Mouse (Mus musculus) stomach, embryonic 16.5 days (tissue): Measurements from ENCODE around the gene Grid2ip. TPM values are rescaled to one million over a fixed set of nuclear protein-coding genes. Genes with fewer than 3 reads are reported as not detected.

Experiments
- ATAC-seq: fragments of 200-750 bp; cut with Nextera tagmentation; 2 replicates; pipeline ENCODE4 v1.8.0; 2017; ENCODE audit warnings: moderate number of reproducible peaks, moderate TSS enrichment; ENCODE audit not compliant: insufficient read depth, low FRiP score
- H3K27ac ChIP-seq: fragments of 300-500 bp; sonication (generic); 2 replicates; pipeline ENCODE4 v1.5.1; 2014; ENCODE audit warnings: low read length
- H3K27me3 ChIP-seq: fragments of 300-500 bp; sonication (generic); 2 replicates; pipeline ENCODE4 v1.6.1; 2014; ENCODE audit warnings: low read length, control low read depth, mixed read lengths; ENCODE audit not compliant: control insufficient read depth, insufficient read depth
- H3K36me3 ChIP-seq: fragments of 300-500 bp; sonication (generic); 2 replicates; pipeline ENCODE4 v1.6.1; 2014; ENCODE audit warnings: low read length; ENCODE audit not compliant: control insufficient read depth, insufficient read depth
- H3K4me1 ChIP-seq: fragments of 300-500 bp; sonication (generic); 2 replicates; pipeline ENCODE4 v1.6.1; 2014; ENCODE audit warnings: low read length, control low read depth, mixed read lengths; ENCODE audit not compliant: control insufficient read depth, insufficient read depth
- H3K4me2 ChIP-seq: fragments of 300-500 bp; sonication (generic); 2 replicates; pipeline ENCODE4 v1.6.1; 2014; ENCODE audit warnings: low read depth, low read length, mixed read lengths
- H3K4me3 ChIP-seq: fragments of 300-500 bp; sonication (generic); replicated peaks from 2 replicates; pipeline ENCODE4 v1.5.1; 2014; ENCODE audit warnings: mild to moderate bottlenecking, low read length
- H3K9ac ChIP-seq: fragments of 300-500 bp; sonication (generic); 2 replicates; pipeline ENCODE4 v1.6.1; 2014; ENCODE audit warnings: low read length
- H3K9me3 ChIP-seq: fragments of 300-500 bp; sonication (generic); replicated peaks from 2 replicates; pipeline ENCODE4 v1.6.1; 2016; ENCODE audit warnings: low read length, control low read depth; ENCODE audit not compliant: control insufficient read depth
- WGBS: fragments of 180-500 bp; shearing (Covaris S2); extraction: QIAGEN DNeasy Blood & Tissue Kit; methylation state at CpG from one replicate; pipeline ENCODE4 v1.1.7; 2014; 5-methylcytosine and 5-hydroxymethylcytosine counted together
- polyA plus RNA-seq: library from polyadenylated mRNA; unstranded; fragments of >200 nt; fragmentation: Nextera tagmentation; extraction: Ambion mirVana; gene quantifications from 2 replicates; pipeline ENCODE4 v1.2.1, GENCODE M21; 2015

The Grid2ip gene
- polyA plus RNA-seq, 1 experiment from 2014 or later: 2.9 TPM

- no peak for ATAC-seq
- 4% methylated on average over 27 of the region's 28 CpGs for WGBS
- no peak overlapping the region for H3K4me3 ChIP-seq
Observed at GRCm38 (mm10) chr5:143357564-143357963, 426 bp downstream of the Grid2ip start.

DNA sequence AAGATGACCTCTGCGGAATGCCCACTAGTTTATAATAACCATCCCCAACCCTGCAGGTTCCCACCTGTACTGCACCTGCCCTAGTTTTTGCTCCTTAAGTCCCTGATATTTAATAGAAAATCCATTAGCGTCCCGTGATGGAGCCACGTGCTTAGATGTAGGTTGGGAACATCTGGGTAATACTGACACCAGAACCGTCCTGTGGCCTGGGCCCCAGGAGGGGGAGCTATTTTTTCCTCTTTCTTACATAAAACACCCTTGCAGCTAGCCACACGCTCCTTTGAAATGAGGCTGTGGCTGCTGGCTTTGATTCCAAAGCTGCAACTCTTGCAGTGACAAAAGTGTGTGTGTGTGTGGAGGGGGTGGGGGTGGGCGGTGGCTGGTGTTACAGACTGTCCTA lies 2.1 kb downstream of the Grid2ip start:
- Histone ChIP-seq H3K9me3 (no peaks in the 10 kb centered on the region), H3K27ac (no peak overlapping the region), H3K36me3 (no peaks in the 10 kb centered on the region), H3K27me3 (peaks cover 18% of the 10 kb centered on the region), H3K4me2 (no peak overlapping the region), H3K9ac (no peak overlapping the region), H3K4me3 (no peak overlapping the region), H3K4me1 (peaks cover 6% of the 10 kb centered on the region; the same call in 1 of the 2 replicates)
- ATAC-seq: no peak
- WGBS: 34% methylated on average over 7 of the region's 7 CpGs

More at GRCm38 (mm10) chr5:143357564-143357963, 426 bp downstream of the Grid2ip start:
- Histone ChIP-seq H3K27ac (no peak overlapping the region), H3K27me3 (peaks cover 16% of the 10 kb centered on the region), H3K36me3 (no peaks in the 10 kb centered on the region), H3K9me3 (no peaks in the 10 kb centered on the region), H3K4me2 (peak overlapping the region; percentile 21), H3K4me1 (peaks cover 6% of the 10 kb centered on the region; the same call in 1 of the 2 replicates), H3K9ac (no peak overlapping the region)

DNA sequence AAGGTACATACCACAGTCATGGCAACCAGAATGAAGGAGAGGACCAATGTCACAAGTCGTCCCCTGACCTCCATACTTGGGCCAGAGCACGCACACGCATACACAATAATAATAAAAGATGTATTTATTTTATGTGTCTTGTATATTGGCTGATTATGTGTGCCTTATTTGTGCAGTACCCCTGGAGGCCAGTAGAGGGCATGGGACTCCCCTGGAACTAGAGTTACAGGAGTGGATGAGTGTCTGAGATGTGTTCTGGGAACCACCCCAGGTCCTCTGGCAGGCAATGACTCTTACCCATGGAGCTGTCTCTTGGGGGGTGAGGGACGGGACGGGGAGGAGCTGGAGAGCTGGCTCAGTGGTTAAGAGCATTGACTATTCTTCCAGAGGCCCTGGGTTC lies 2.9 kb downstream of the Grid2ip start:
- Histone ChIP-seq H3K27me3 (peaks cover 24% of the 10 kb centered on the region), H3K9ac (no peak overlapping the region), H3K4me2 (no peak overlapping the region), H3K9me3 (no peaks in the 10 kb centered on the region), H3K4me3 (no peak overlapping the region), H3K36me3 (no peaks in the 10 kb centered on the region), H3K27ac (no peak overlapping the region), H3K4me1 (peaks cover 6% of the 10 kb centered on the region; the same call in 1 of the 2 replicates)
- WGBS: 64% methylated on average over 5 of the region's 5 CpGs
- ATAC-seq: no peak

GRCm38 (mm10) chr5:143361428-143361827 lies 4.3 kb downstream of the Grid2ip start:
- no peak for ATAC-seq
- peaks cover 32% of the 10 kb centered on the region for H3K27me3 ChIP-seq

DNA sequence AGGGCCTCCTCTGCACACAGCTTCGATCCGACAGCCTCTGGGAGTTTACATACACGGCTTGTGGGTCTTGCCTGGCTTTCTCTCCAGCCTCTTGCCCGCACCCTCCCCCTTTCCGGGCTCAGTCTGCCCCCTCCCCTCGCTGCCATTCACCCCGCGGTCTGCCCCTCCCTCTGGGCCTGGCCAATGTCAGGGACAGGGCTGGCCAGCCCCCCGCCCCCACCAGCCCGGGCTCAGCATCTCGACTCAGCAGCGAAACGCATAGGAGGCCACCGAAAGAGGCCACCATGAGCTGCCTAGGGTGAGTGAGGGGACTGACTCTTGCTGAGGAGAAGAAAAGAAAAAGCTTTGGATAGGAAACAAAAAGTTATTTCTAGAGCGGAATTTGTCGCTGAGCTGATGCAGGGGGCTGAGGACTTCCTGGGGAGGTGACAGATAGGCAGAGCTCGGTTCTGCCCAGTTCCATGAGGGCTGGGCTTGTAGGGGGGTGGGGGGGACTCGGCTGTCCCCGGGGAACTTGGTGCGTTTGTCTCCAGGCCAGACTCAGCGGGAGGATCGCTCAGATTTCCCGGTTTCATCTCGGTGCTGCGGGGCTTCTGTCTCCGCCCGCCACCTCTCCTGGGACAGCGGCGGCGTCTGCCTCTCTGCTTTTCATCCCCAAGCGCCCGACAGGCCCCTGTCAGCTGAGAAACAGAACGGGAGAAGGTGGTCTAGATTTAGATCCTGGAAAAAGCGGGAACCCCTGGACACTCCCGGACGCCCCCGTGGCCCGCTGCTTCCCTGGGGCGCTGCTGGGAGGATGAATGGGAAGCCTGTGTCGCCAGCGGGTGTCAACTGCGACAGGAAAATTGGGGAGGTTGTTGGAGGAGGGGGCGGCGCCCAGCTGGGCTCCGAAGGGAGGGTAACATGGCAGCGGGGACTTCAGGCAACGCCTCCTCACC lies 6.8 kb downstream of the Grid2ip start:
- H3K4me3 ChIP-seq: peak overlapping the region; percentile 52
- peaks cover 27% of the 10 kb centered on the region for H3K27me3 ChIP-seq
- H3K9ac ChIP-seq: peak overlapping the region; percentile 72
- no peaks in the 10 kb centered on the region for H3K4me1 ChIP-seq
- no peaks in the 10 kb centered on the region for H3K36me3 ChIP-seq
- H3K27ac ChIP-seq: no peak overlapping the region
- H3K9me3 ChIP-seq: no peaks in the 10 kb centered on the region
- peak; percentile 63; the same call in 1 of the 2 replicates for ATAC-seq
- WGBS: under 1% methylated on average over 47 of the region's 47 CpGs
- H3K4me2 ChIP-seq: peak overlapping the region; percentile 78

More at GRCm38 (mm10) chr5:143361428-143361827, 4.3 kb downstream of the Grid2ip start:
- H3K4me1 ChIP-seq: peaks cover 6% of the 10 kb centered on the region; the same call in 1 of the 2 replicates
- no peak overlapping the region for H3K9ac ChIP-seq
- 51% methylated on average over 7 of the region's 7 CpGs for WGBS
- H3K36me3 ChIP-seq: no peaks in the 10 kb centered on the region
- no peaks in the 10 kb centered on the region for H3K9me3 ChIP-seq
- H3K27ac ChIP-seq: no peak overlapping the region
- no peak overlapping the region for H3K4me3 ChIP-seq
- H3K4me2 ChIP-seq: no peak overlapping the region

- Histone ChIP-seq H3K27ac (no peak overlapping the region), H3K4me2 (no peak overlapping the region), H3K36me3 (no peaks in the 10 kb centered on the region), H3K9ac (no peak overlapping the region), H3K27me3 (peaks cover 63% of the 10 kb centered on the region), H3K4me1 (peaks cover 5% of the 10 kb centered on the region; the same call in 1 of the 2 replicates), H3K4me3 (no peak overlapping the region), H3K9me3 (no peaks in the 10 kb centered on the region)
- ATAC-seq: no peak
- WGBS: 73% methylated on average over 3 of the region's 3 CpGs
Observed at GRCm38 (mm10) chr5:143367931-143368330, 10.8 kb downstream of the Grid2ip start.

GRCm38 (mm10) chr5:143369611-143370255 lies 12.6 kb downstream of the Grid2ip start:
- no peaks in the 10 kb centered on the region for H3K9me3 ChIP-seq
- no peak overlapping the region for H3K27ac ChIP-seq
- peaks cover 76% of the 10 kb centered on the region for H3K27me3 ChIP-seq
- H3K4me2 ChIP-seq: peak overlapping the region; percentile 40
- no peak overlapping the region for H3K9ac ChIP-seq
- 2% methylated on average over 35 of the region's 36 CpGs for WGBS
- H3K4me1 ChIP-seq: peaks cover 5% of the 10 kb centered on the region; the same call in 1 of the 2 replicates
- H3K36me3 ChIP-seq: no peaks in the 10 kb centered on the region
- H3K4me3 ChIP-seq: peak overlapping the region; percentile 20
- no peak for ATAC-seq

- Histone ChIP-seq H3K27ac (no peak overlapping the region), H3K4me2 (no peak overlapping the region), H3K27me3 (peaks cover 69% of the 10 kb centered on the region), H3K9me3 (no peaks in the 10 kb centered on the region), H3K4me1 (peaks cover 5% of the 10 kb centered on the region; the same call in 1 of the 2 replicates), H3K9ac (no peak overlapping the region), H3K36me3 (no peaks in the 10 kb centered on the region), H3K4me3 (no peak overlapping the region)
- no peak for ATAC-seq
- WGBS: 29% methylated on average over 17 of the region's 17 CpGs
Observed at GRCm38 (mm10) chr5:143370416-143371145, 13.4 kb downstream of the Grid2ip start.
